8 mouse cellular contexts compared by ENCODE assay signal in genomic region chr12:108365340-108365739, GRCm38 (mm10). TPM values are rescaled to one million over a fixed set of nuclear protein-coding genes. Genes with fewer than 3 reads are reported as not detected.
DNase-seq lines count a peak whose midpoint lies in the region; ATAC-seq lines count a peak whose summit lies in the region.

No protein-coding gene starts in this region.

- H3K4me3 ChIP-seq in neural tube, embryonic 14.5 days (ENCODE audit: low read depth, low read length): no peak overlapping the region
- no peak overlapping the region for H3K4me3 ChIP-seq in neural tube, embryonic 15.5 days (replicated peaks)
- no peak overlapping the region for H3K4me3 ChIP-seq in lung, embryonic 16.5 days (ENCODE audit: low read length)

- H3K27me3 ChIP-seq in neural tube, embryonic 14.5 days (ENCODE audit: control insufficient read depth, insufficient read depth, low read length): no peaks in the 10 kb centered on the region
- H3K27me3 ChIP-seq in neural tube, embryonic 15.5 days (replicated peaks): no peaks in the 10 kb centered on the region
- no peaks in the 10 kb centered on the region for H3K27me3 ChIP-seq in lung, embryonic 16.5 days (ENCODE audit: control insufficient read depth, insufficient read depth, low read depth, low read length)

- H3K36me3 ChIP-seq in neural tube, embryonic 14.5 days (ENCODE audit: control insufficient read depth, insufficient read depth, low read length): no peaks in the 10 kb centered on the region
- no peaks in the 10 kb centered on the region for H3K36me3 ChIP-seq in neural tube, embryonic 15.5 days
- H3K36me3 ChIP-seq in lung, embryonic 16.5 days (ENCODE audit: control insufficient read depth, insufficient read depth, low read length): no peaks in the 10 kb centered on the region

- 24% methylated on average over 3 of the region's 3 CpGs for WGBS in neural tube, embryonic 14.5 days
- WGBS in neural tube, embryonic 15.5 days: 26% methylated on average over 3 of the region's 3 CpGs
- WGBS in lung, embryonic 16.5 days: 16% methylated on average over 3 of the region's 3 CpGs

- no peak for ATAC-seq in cerebellum, adult (ENCODE audit: insufficient number of reproducible peaks, low FRiP score, low TSS enrichment)
- peak; percentile 36; the same call in 1 of the 2 replicates for ATAC-seq in neural tube, embryonic 14.5 days (ENCODE audit: low read depth)
- no peak for ATAC-seq in neural tube, embryonic 15.5 days (ENCODE audit: low FRiP score)
- ATAC-seq in lung, embryonic 16.5 days (ENCODE audit: low read depth): peak; percentile 84

- H3K9me3 ChIP-seq in neural tube, embryonic 14.5 days (ENCODE audit: control insufficient read depth, low read length): no peaks in the 10 kb centered on the region
- H3K9me3 ChIP-seq in neural tube, embryonic 15.5 days (replicated peaks): no peaks in the 10 kb centered on the region
- no peaks in the 10 kb centered on the region for H3K9me3 ChIP-seq in lung, embryonic 16.5 days (ENCODE audit: control insufficient read depth, low read length)

- H3K4me2 ChIP-seq in neural tube, embryonic 14.5 days (ENCODE audit: low read depth, low read length): no peak overlapping the region
- H3K4me2 ChIP-seq in neural tube, embryonic 15.5 days: no peak overlapping the region
- H3K4me2 ChIP-seq in lung, embryonic 16.5 days (ENCODE audit: low read depth, low read length): no peak overlapping the region

- H3K9ac ChIP-seq in neural tube, embryonic 14.5 days (replicated peaks; ENCODE audit: low read depth, low read length): no peak overlapping the region
- no peak overlapping the region for H3K9ac ChIP-seq in neural tube, embryonic 15.5 days (replicated peaks)
- H3K9ac ChIP-seq in lung, embryonic 16.5 days (ENCODE audit: low read length): no peak overlapping the region

- no peak overlapping the region for H3K27ac ChIP-seq in neural tube, embryonic 14.5 days (ENCODE audit: low read depth, low read length)
- H3K27ac ChIP-seq in neural tube, embryonic 15.5 days (replicated peaks): no peak overlapping the region
- H3K27ac ChIP-seq in lung, embryonic 16.5 days (ENCODE audit: low read length): peak overlapping the region; percentile 78

- DNase-seq in cerebellum, adult 9-11 months: peak; percentile 50
- DNase-seq in heart, postnatal 36 days: peak; percentile 63 to 65
- DNase-seq in spleen, postnatal 10 days (ENCODE audit: low spot score in 2 of 2): no peak
- no peak for DNase-seq in thymus, postnatal 10 days (ENCODE audit: low spot score in 2 of 2)

- intact Hi-C loops in heart, postnatal 36 days (cut with DNase I): no loop called here

- H3K4me1 ChIP-seq in neural tube, embryonic 14.5 days (ENCODE audit: control insufficient read depth, insufficient read depth, low read length): 0 out of 2 replicates have a peak, but pooled peaks cover 4% of the 10 kb centered on the region
- peaks cover 11% of the 10 kb centered on the region for H3K4me1 ChIP-seq in neural tube, embryonic 15.5 days
- peaks cover 44% of the 10 kb centered on the region for H3K4me1 ChIP-seq in lung, embryonic 16.5 days (replicated peaks; ENCODE audit: control insufficient read depth, insufficient read depth, low read length)

RNA-seq across cellular contexts. Expression of gene Eml1, which starts 5.4 kb away (rescaled TPM):
- polyA plus RNA-seq in neural tube, embryonic 14.5 days (2014; fragmentation: Nextera tagmentation; extraction: Ambion mirVana): 48.9 and 82.8 TPM in 2 replicates
- 60.3 and 69.0 TPM in 2 replicates for polyA plus RNA-seq in neural tube, embryonic 15.5 days (2015; fragmentation: Nextera tagmentation; extraction: Ambion mirVana)
- total RNA-seq in heart, postnatal 36 days (2021): 10 to 100 TPM; 74.3 to 87.1 TPM
- polyA plus RNA-seq in lung, embryonic 16.5 days (2015; fragmentation: Nextera tagmentation; extraction: Ambion mirVana): 121 and 122 TPM in 2 replicates

RNA-seq across cellular contexts. Expression of gene Cyp46a1, which starts 31.2 kb away (rescaled TPM):
- 19.6 and 25.4 TPM in 2 replicates for polyA plus RNA-seq in neural tube, embryonic 14.5 days (2014; fragmentation: Nextera tagmentation; extraction: Ambion mirVana)
- polyA plus RNA-seq in neural tube, embryonic 15.5 days (2015; fragmentation: Nextera tagmentation; extraction: Ambion mirVana): 29.5 and 33.2 TPM in 2 replicates
- total RNA-seq in heart, postnatal 36 days (2021): under 1 TPM; 0.41 to 0.44 TPM
- polyA plus RNA-seq in lung, embryonic 16.5 days (2015; fragmentation: Nextera tagmentation; extraction: Ambion mirVana): 6.5 and 7.4 TPM in 2 replicates

RNA-seq across cellular contexts. Expression of gene Hhipl1, which starts 59.3 kb away (rescaled TPM):
- polyA plus RNA-seq in neural tube, embryonic 14.5 days (2014; fragmentation: Nextera tagmentation; extraction: Ambion mirVana): 2.0 and 2.3 TPM in 2 replicates
- 2.7 and 3.2 TPM in 2 replicates for polyA plus RNA-seq in neural tube, embryonic 15.5 days (2015; fragmentation: Nextera tagmentation; extraction: Ambion mirVana)
- 1 to 10 TPM in 1 of 2 experiments, under 1 TPM in 1; 0.94 to 1.6 TPM for total RNA-seq in heart, postnatal 36 days (2021)
- 0.88 and 0.91 TPM in 2 replicates for polyA plus RNA-seq in lung, embryonic 16.5 days (2015; fragmentation: Nextera tagmentation; extraction: Ambion mirVana)

Comparison
In these comparisons a context has a peak if more than half of its experiments do, and no peak if none do; other contexts are left out.
1. ATAC-seq: peak in neural tube, embryonic 14.5 days (single experiment) and lung, embryonic 16.5 days (single experiment); none in cerebellum, adult (single experiment) and neural tube, embryonic 15.5 days (single experiment).
2. DNase-seq: peak in cerebellum, adult 9-11 months (single experiment) and heart, postnatal 36 days (2 of 2); none in spleen, postnatal 10 days (0 of 2) and thymus, postnatal 10 days (0 of 2).